In the genomic region with DNA sequence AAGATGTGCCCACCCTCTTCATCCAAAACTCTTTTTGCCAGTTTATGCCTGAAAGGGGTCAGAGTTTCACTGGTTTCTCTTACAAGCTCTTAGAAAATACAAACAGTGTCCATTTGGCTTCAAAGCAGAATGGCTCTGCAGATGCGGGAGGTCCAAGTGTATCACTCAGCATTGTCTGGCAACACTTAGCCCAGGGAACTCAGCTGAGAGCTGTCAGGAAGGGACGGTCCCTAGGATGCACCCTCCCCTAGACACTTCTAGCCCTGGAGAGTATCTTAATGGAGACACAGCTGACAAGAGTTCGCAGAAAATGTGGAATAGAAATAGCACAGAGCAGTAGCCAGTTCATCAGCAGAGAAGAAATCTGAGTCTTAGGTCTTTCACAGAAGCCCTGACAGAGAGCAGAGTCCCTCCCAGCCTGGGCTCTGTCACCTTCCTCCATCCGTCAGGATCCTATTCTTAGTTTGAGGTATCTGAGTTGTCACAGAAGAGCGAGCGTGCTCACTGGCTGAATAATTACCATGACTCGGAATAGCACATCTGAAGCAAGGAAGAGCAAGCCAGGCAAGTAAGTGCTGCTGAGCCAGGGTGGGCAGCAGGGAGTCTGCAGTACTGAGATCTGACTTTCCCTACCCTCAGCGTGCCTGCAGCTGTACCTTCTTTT, we compare ENCODE assay signal across 21 mouse cellular contexts. TPM values are rescaled to one million over a fixed set of nuclear protein-coding genes. Genes with fewer than 3 reads are reported as not detected.
DNase-seq lines count a peak whose midpoint lies in the region; ATAC-seq and TF ChIP-seq lines count a peak whose summit lies in the region.
"Had no signal": no experiment of that assay in that cellular context is flagged by ENCODE, and none has a peak within 500 bp of the region (broad histone marks: within the 10 kb centered on the region; RNA-seq: fewer than 3 reads in every experiment).

No protein-coding gene starts in this region.

- WGBS in lung, adult 2 months = 47% methylated on average over 8 of the region's 8 CpGs

- H3K4me3 ChIP-seq in gastrocnemius, adult 2 months = no peak overlapping the region
- no peak overlapping the region for H3K4me3 ChIP-seq in lung, adult 2 months (replicated peaks; ENCODE audit: extremely low read depth, low read depth, low read length)
- H3K4me3 ChIP-seq: embryonic facial prominence, embryonic 12.5 days; forebrain, embryonic 12.5 days; limb, embryonic 10.5 days; midbrain, embryonic 12.5 days; neural tube, embryonic 13.5 days; stomach, embryonic 15.5 days had no signal

- no peaks in the 10 kb centered on the region for H3K4me1 ChIP-seq in lung, adult 2 months (ENCODE audit: control insufficient read depth, insufficient read depth, low read length)
- H3K4me1 ChIP-seq: embryonic facial prominence, embryonic 12.5 days; forebrain, embryonic 12.5 days; limb, embryonic 10.5 days; midbrain, embryonic 12.5 days; neural tube, embryonic 13.5 days; stomach, embryonic 15.5 days had no signal

- H3K27ac ChIP-seq in gastrocnemius, adult 2 months = 0 out of 2 replicates have a peak overlapping the region, but pooled peaks have one; percentile 16
- H3K27ac ChIP-seq: embryonic facial prominence, embryonic 12.5 days; forebrain, embryonic 12.5 days; hindbrain, embryonic 14.5 days; limb, embryonic 10.5 days; liver, embryonic 14.5 days; midbrain, embryonic 12.5 days; neural tube, embryonic 13.5 days; stomach, embryonic 15.5 days had no signal

- no peak for DNase-seq in gastrocnemius, adult 2 months
- no peak for DNase-seq in gastrocnemius, postnatal 25 days
- peak; percentile 12 for DNase-seq in lung, postnatal 10 days
- no peak for DNase-seq in lung, adult 2 months
- peak; percentile 2 for DNase-seq in embryo, embryonic 9.5 days (ENCODE audit: extremely low spot score)
- peak; percentile 30 to 56 for DNase-seq in heart, postnatal 10 days
- DNase-seq in B cell, adult 2 months = no peak
- DNase-seq: adrenal gland, postnatal 10 days; cerebellum, postnatal 10 days; kidney, postnatal 10 days; layer of hippocampus, adult 9-11 months; thymus, postnatal 36 days had no signal

- no peak for ATAC-seq in inflammation-experienced regulatory T-cells, adult 6 months

- intact Hi-C loops in gastrocnemius, adult 2 months (cut with DNase I) = no loop called here
- intact Hi-C loops in heart, postnatal 10 days (cut with DNase I) = no loop called here

- no peak for TF ChIP-seq CTCF in gastrocnemius, adult 2 months (IDR thresholded peaks at IDR 0.05)
- no peak for TF ChIP-seq CTCF in lung, adult 2 months (IDR thresholded peaks at IDR 0.05; ENCODE audit: insufficient read depth, low read length)

- TF ChIP-seq POLR2A in lung, adult 2 months (IDR thresholded peaks at IDR 0.05; ENCODE audit: borderline replicate concordance, extremely low read depth, low read depth, low read length) = no peak

RNA-seq across cellular contexts. Expression of a gene that starts 49.7 kb away (rescaled TPM):
- 10 to 100 TPM; 17.5 to 24.8 TPM for total RNA-seq in gastrocnemius, adult 2 months (2021)
- total RNA-seq in gastrocnemius, postnatal 25 days (2021) = 10 to 100 TPM; 22.5 to 31.0 TPM
- 106 and 145 TPM in 2 replicates for polyA plus RNA-seq in lung, adult 2 months (2012; rRNA removed)
- total RNA-seq in heart, postnatal 10 days (2021) = 10 to 100 TPM; 66.0 to 76.8 TPM
- polyA plus RNA-seq in inflammation-experienced regulatory T-cells, adult 6 months (2017; shearing (Covaris generic)) = not detected

Comparison
In these comparisons a context has a peak if more than half of its experiments do, and no peak if none do; other contexts are left out.
1. DNase-seq: peak in lung, postnatal 10 days (single experiment), embryo, embryonic 9.5 days (single experiment) and heart, postnatal 10 days (2 of 2); none in gastrocnemius, adult 2 months (single experiment), gastrocnemius, postnatal 25 days (single experiment), lung, adult 2 months (single experiment) and B cell, adult 2 months (0 of 2).